Mouse (Mus musculus): ENCODE results near the gene Gal3st2c. TPM values are rescaled to one million over a fixed set of nuclear protein-coding genes. Genes with fewer than 3 reads are reported as not detected.
A peak's percentile ranks its signal among the peaks of the same experiment; 100 is the strongest.
"Not testable (repeated sequence)": the region's sequence is repeated elsewhere in the genome, so short reads cannot be mapped to it uniquely, and the experiment has no call there.

The Gal3st2c gene
- under 1 TPM in 1 of 2 experiments, not detected in 1; 0.05 TPM for total RNA-seq (2021)
- long read RNA-seq, experiment 1 = 0 reads
- long read RNA-seq, experiment 2 = 0 reads

- not testable (repeated sequence) for DNase-seq (ENCODE audit: low spot score in 2 of 2)
Measured at GRCm38 (mm10) chr1:93990209-93990608, at the start of gene Gal3st2c. Gal3st2c (plus strand) TSS chr1:93990509.

- not testable (repeated sequence) for DNase-seq (ENCODE audit: low spot score in 2 of 2)
Measured at GRCm38 (mm10) chr1:93949087-93949486, 41.2 kb upstream of the Gal3st2c start.

- not testable (repeated sequence) for DNase-seq (ENCODE audit: low spot score in 2 of 2)
Measured at GRCm38 (mm10) chr1:93966489-93966888, 23.8 kb upstream of the Gal3st2c start.

GRCm38 (mm10) chr1:93970380-93970779 is 19.9 kb upstream of the Gal3st2c start:
- not testable (repeated sequence) for DNase-seq (ENCODE audit: low spot score in 2 of 2)

- DNase-seq (ENCODE audit: low spot score in 2 of 2) = not testable (repeated sequence)
Measured at GRCm38 (mm10) chr1:93970797-93971196, 19.5 kb upstream of the Gal3st2c start.

- not testable (repeated sequence) for DNase-seq (ENCODE audit: low spot score in 2 of 2)
Measured at GRCm38 (mm10) chr1:93975764-93976163, 14.5 kb upstream of the Gal3st2c start.

- not testable (repeated sequence) for DNase-seq (ENCODE audit: low spot score in 2 of 2)
Measured at GRCm38 (mm10) chr1:93978287-93978686, 12.0 kb upstream of the Gal3st2c start.

GRCm38 (mm10) chr1:93980932-93981331 is 9.4 kb upstream of the Gal3st2c start:
- DNase-seq (ENCODE audit: low spot score in 2 of 2) = not testable (repeated sequence)

- no peak for DNase-seq (ENCODE audit: low spot score in 2 of 2)
Measured at GRCm38 (mm10) chr1:93986167-93986566, 4.1 kb upstream of the Gal3st2c start.

- no peak for DNase-seq (ENCODE audit: low spot score in 2 of 2)
Measured at GRCm38 (mm10) chr1:93988786-93989185, 1.5 kb upstream of the Gal3st2c start.

GRCm38 (mm10) chr1:93991068-93991467 is 759 bp downstream of the Gal3st2c start:
- not testable (repeated sequence) for DNase-seq (ENCODE audit: low spot score in 2 of 2)

GRCm38 (mm10) chr1:93991491-93991890 is 1.2 kb downstream of the Gal3st2c start:
- not testable (repeated sequence) for DNase-seq (ENCODE audit: low spot score in 2 of 2)

- DNase-seq (ENCODE audit: low spot score in 2 of 2) = no peak
Measured at GRCm38 (mm10) chr1:94001023-94001422, 10.7 kb downstream of the Gal3st2c start.

GRCm38 (mm10) chr1:94005954-94006506 is 15.7 kb downstream of the Gal3st2c start:
- DNase-seq (ENCODE audit: low spot score in 2 of 2) = not testable (repeated sequence)

- not testable (repeated sequence) for DNase-seq (ENCODE audit: low spot score in 2 of 2)
Measured at GRCm38 (mm10) chr1:94008826-94009225, 18.5 kb downstream of the Gal3st2c start.

GRCm38 (mm10) chr1:94011643-94012042 is 21.3 kb downstream of the Gal3st2c start:
- no peak for DNase-seq (ENCODE audit: low spot score in 2 of 2)

GRCm38 (mm10) chr1:94020151-94020550 is 29.8 kb downstream of the Gal3st2c start, which contains the start of gene Neu4:
Neu4 (plus strand) TSS chr1:94020451.
- no peak for DNase-seq (ENCODE audit: low spot score in 2 of 2)

GRCm38 (mm10) chr1:94027506-94028108 is 37.3 kb downstream of the Gal3st2c start:
- DNase-seq (ENCODE audit: low spot score in 2 of 2) = no peak

- DNase-seq (ENCODE audit: low spot score in 2 of 2) = no peak
Measured at GRCm38 (mm10) chr1:94028741-94029140, 38.4 kb downstream of the Gal3st2c start.

GRCm38 (mm10) chr1:94033075-94033602 is 42.8 kb downstream of the Gal3st2c start:
- DNase-seq (ENCODE audit: low spot score in 2 of 2) = no peak

GRCm38 (mm10) chr1:94034984-94035743 is 44.9 kb downstream of the Gal3st2c start:
- peak; percentile 69 to 87 for DNase-seq (ENCODE audit: low spot score in 2 of 2)

- DNase-seq (ENCODE audit: low spot score in 2 of 2) = no peak
Measured at GRCm38 (mm10) chr1:94040391-94040790, 50.1 kb downstream of the Gal3st2c start.
